Mouse (Mus musculus) small intestine, adult 2 months (tissue): ENCODE measurements around the gene Atp1a3. TPM values are rescaled to one million over a fixed set of nuclear protein-coding genes. Genes with fewer than 3 reads are reported as not detected.

ENCODE experiments used
- H3K27ac ChIP-seq: fragments of 200-500 bp; 2 replicates; pipeline ENCODE4 v1.5.1; 2012; ENCODE audit warnings: low read depth, low read length, control low read depth, inconsistent platforms; ENCODE audit not compliant: insufficient read depth
- H3K27me3 ChIP-seq: fragments of 200-500 bp; 2 replicates; pipeline ENCODE4 v1.6.1; 2012; ENCODE audit warnings: mild to moderate bottlenecking, moderate library complexity, low read length, inconsistent platforms; ENCODE audit not compliant: control insufficient read depth, insufficient read depth
- H3K36me3 ChIP-seq: fragments of 200-500 bp; 2 replicates; pipeline ENCODE4 v1.6.1; 2012; ENCODE audit warnings: mild to moderate bottlenecking, low read length, control low read depth, inconsistent platforms; ENCODE audit not compliant: control insufficient read depth, insufficient read depth
- H3K4me1 ChIP-seq: fragments of 200-500 bp; 2 replicates; pipeline ENCODE4 v1.6.1; 2012; ENCODE audit warnings: low read length, inconsistent platforms, mixed read lengths; ENCODE audit not compliant: control insufficient read depth, insufficient read depth, insufficient read length
- H3K4me3 ChIP-seq: fragments of 200-500 bp; 2 replicates; pipeline ENCODE4 v1.5.1; 2012; ENCODE audit warnings: low read depth, mild to moderate bottlenecking, control low read depth, inconsistent platforms, low read length, moderate library complexity
- CTCF ChIP-seq: fragments of 200-500 bp; IDR thresholded peaks from 2 replicates; pipeline ENCODE4 v1.5.1; 2012; ENCODE audit warnings: low read depth, mild to moderate bottlenecking, control low read depth, inconsistent platforms, low read length, moderate library complexity, mixed read lengths; ENCODE audit not compliant: insufficient replicate concordance, insufficient read length; ENCODE audit errors: extremely low read depth
- POLR2A ChIP-seq: fragments of 200-500 bp; IDR thresholded peaks from 2 replicates; pipeline ENCODE4 v1.6.1; 2012; ENCODE audit warnings: low read depth, mild to moderate bottlenecking, control low read depth, inconsistent platforms, low read length, moderate library complexity
- WGBS: fragments of 180-500 bp; shearing (Covaris S2); methylation state at CpG from one replicate; pipeline ENCODE4 v1.1.7; 2018; 5-methylcytosine and 5-hydroxymethylcytosine counted together
- polyA plus RNA-seq: library from polyadenylated mRNA; depleted of rRNA; stranded (reverse); fragments of >200 nt; gene quantifications from 2 replicates; pipeline ENCODE4 v1.2.3, GENCODE M21; 2012

Gene Atp1a3
- polyA plus RNA-seq, 1 experiment = 3.1 TPM

- TF ChIP-seq CTCF (no peak), POLR2A (no peak)
- H3K27me3 ChIP-seq = no peaks in the 10 kb centered on the region
- no peaks in the 10 kb centered on the region for H3K36me3 ChIP-seq
- H3K4me3 ChIP-seq = no peak overlapping the region
- WGBS = 82% methylated on average over 4 of the region's 4 CpGs
- no peaks in the 10 kb centered on the region for H3K4me1 ChIP-seq
- no peak overlapping the region for H3K27ac ChIP-seq
Measured at GRCm38 (mm10) chr7:25034796-25035195, 29.0 kb upstream of the Atp1a3 start.

GRCm38 (mm10) chr7:25031528-25031927 lies 25.8 kb upstream of the Atp1a3 start:
- Histone ChIP-seq H3K36me3 (no peaks in the 10 kb centered on the region), H3K4me1 (no peaks in the 10 kb centered on the region), H3K4me3 (no peak overlapping the region), H3K27me3 (no peaks in the 10 kb centered on the region), H3K27ac (no peak overlapping the region)
- TF ChIP-seq POLR2A = no peak
- no peak for TF ChIP-seq CTCF
- WGBS = 73% methylated on average over 3 of the region's 3 CpGs

- Histone ChIP-seq H3K4me3 (no peak overlapping the region), H3K27me3 (no peaks in the 10 kb centered on the region), H3K27ac (no peak overlapping the region), H3K36me3 (no peaks in the 10 kb centered on the region), H3K4me1 (no peaks in the 10 kb centered on the region)
- no peak for TF ChIP-seq POLR2A
- TF ChIP-seq CTCF = peak; percentile 83; the same call in 1 of the 2 replicates
- 37% methylated on average over 5 of the region's 5 CpGs for WGBS
Measured at GRCm38 (mm10) chr7:25030032-25030753, 24.4 kb upstream of the Atp1a3 start.

DNA sequence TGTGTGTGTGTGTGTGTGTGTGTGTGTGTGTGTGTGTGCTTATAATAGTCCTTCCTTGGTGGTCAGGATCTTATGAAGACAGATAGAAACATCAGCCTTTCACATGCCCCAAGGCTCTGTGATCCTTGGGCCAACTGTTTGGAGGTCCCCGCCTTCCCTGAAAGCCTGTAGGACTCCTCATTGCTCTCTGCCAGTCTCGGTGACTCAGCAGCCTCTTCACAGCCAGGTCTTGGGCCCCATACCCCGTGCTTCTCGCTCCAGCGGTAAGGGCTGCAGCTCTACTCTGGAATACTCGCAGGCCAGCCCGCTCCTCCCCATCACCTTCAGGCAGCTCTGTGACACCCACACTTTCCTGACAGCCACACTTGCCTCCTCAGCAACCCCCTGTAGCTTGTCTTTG lies 20.7 kb upstream of the Atp1a3 start:
- no peak overlapping the region for H3K27ac ChIP-seq
- WGBS = 64% methylated on average over 7 of the region's 7 CpGs
- H3K36me3 ChIP-seq = no peaks in the 10 kb centered on the region
- TF ChIP-seq POLR2A = no peak
- H3K4me1 ChIP-seq = no peaks in the 10 kb centered on the region
- H3K27me3 ChIP-seq = no peaks in the 10 kb centered on the region
- no peak overlapping the region for H3K4me3 ChIP-seq

- no peak overlapping the region for H3K4me3 ChIP-seq
- no peak overlapping the region for H3K27ac ChIP-seq
- H3K27me3 ChIP-seq = no peaks in the 10 kb centered on the region
- 67% methylated on average over 10 of the region's 10 CpGs for WGBS
- TF ChIP-seq CTCF (0 out of 2 replicates have a peak, but pooled peaks have one; percentile 3), POLR2A (no peak)
- no peaks in the 10 kb centered on the region for H3K36me3 ChIP-seq
- no peaks in the 10 kb centered on the region for H3K4me1 ChIP-seq
Measured at GRCm38 (mm10) chr7:25025855-25026439, 20.2 kb upstream of the Atp1a3 start.

DNA sequence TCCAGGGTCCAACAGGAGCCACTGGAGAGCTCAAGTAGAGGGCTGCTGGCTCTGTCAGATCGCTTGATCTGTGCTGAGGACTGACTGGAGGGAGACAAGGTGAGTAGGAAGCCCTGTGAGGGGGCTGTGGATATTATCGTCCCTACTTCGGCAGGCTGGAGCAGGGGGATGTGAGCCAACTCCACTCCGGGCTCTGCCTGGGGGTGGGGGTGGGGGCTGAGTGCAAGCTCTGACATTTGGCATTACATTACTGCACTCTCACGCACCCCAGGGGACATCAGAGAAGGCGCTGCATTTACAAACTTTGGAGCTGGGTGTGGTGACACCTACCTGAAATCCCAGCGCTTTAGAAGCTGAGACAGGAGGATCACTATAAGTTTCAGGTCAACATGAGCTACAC lies 5.8 kb upstream of the Atp1a3 start:
- TF ChIP-seq CTCF (no peak), POLR2A (no peak)
- Histone ChIP-seq H3K4me1 (peaks cover 2% of the 10 kb centered on the region; the same call in 1 of the 2 replicates), H3K36me3 (no peaks in the 10 kb centered on the region), H3K27me3 (peaks cover 24% of the 10 kb centered on the region), H3K4me3 (no peak overlapping the region), H3K27ac (no peak overlapping the region)
- 84% methylated on average over 7 of the region's 7 CpGs for WGBS

DNA sequence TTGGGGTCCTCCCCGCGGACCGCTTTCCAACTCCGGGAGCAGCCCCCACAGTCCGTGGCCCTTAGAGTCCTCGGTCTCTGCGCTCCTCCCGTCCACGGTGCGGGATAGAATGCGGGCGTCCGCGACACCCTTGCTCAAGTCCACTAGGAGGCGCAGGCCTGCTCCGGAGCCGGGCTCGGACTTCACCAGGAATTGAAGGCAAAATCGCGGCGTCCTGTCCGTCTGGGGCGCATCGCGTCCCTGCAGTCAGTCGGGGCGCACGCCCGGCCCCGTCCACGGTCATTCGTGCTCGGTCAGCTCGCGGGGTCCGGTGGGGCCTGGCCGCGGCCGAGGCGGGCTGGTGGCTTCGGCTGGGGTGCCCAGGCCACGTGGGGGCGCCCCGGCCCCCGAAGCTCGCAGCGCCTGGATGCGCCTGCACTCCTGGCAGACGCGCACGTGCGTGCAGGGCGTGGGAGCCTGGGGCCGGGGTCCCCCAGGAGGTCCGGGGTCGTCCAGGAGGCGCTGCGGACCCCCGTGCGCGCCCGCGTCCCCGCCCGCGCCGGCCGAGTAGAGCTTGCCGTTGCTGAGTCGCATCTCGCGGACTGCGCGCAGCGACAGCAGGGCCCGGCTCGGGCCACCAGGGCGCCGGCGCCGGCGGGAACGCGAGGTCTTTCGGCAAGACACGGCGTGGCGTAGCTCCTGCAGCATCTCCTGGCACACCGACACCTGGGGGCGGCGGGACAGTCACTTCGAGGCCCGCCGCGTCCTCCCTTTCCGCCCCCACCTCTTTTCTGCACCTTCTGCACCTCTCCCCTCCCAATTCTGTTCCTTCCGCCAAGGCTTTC lies 4.5 kb upstream of the Atp1a3 start:
- WGBS = 6% methylated on average over 92 of the region's 97 CpGs
- Histone ChIP-seq H3K4me3 (peak overlapping the region; percentile 54), H3K27ac (no peak overlapping the region), H3K4me1 (peaks cover 2% of the 10 kb centered on the region; the same call in 1 of the 2 replicates), H3K36me3 (no peaks in the 10 kb centered on the region), H3K27me3 (peaks cover 33% of the 10 kb centered on the region)
- TF ChIP-seq POLR2A (no peak), CTCF (peak; percentile 45; the same call in 1 of the 2 replicates)
